Mouse (Mus musculus): ENCODE results near the gene Hist1h4d. TPM values are rescaled to one million over a fixed set of nuclear protein-coding genes. Genes with fewer than 3 reads are reported as not detected.
"Not testable (repeated sequence)": the region's sequence is repeated elsewhere in the genome, so short reads cannot be mapped to it uniquely, and the experiment has no call there.

Gene Hist1h4d
- polyA plus RNA-seq, 1 experiment from 2014 or later: 74.5 TPM

GRCm38 (mm10) chr13:23546694-23547093 lies 34.7 kb upstream of the Hist1h4d start:
- Histone ChIP-seq H3K27me3 (replicated peaks; ENCODE audit: control insufficient read depth, insufficient read depth, low read length) (no peaks in the 10 kb centered on the region), H3K4me3 (ENCODE audit: low read depth, low read length) (no peak overlapping the region), H3K27ac (replicated peaks; ENCODE audit: low read depth, low read length) (no peak overlapping the region), H3K9me3 (ENCODE audit: control insufficient read depth, low read length) (no peaks in the 10 kb centered on the region), H3K4me1 (ENCODE audit: control insufficient read depth, insufficient read depth, low read length) (peaks cover 7% of the 10 kb centered on the region; the same call in 1 of the 2 replicates), H3K9ac (ENCODE audit: low read depth, low read length) (no peak overlapping the region), H3K4me2 (ENCODE audit: low read depth, low read length) (no peak overlapping the region), H3K36me3 (ENCODE audit: control insufficient read depth, insufficient read depth, low read length) (no peaks in the 10 kb centered on the region)
- 74% methylated on average over 5 of the region's 5 CpGs for WGBS
- ATAC-seq (ENCODE audit: low read depth) (no peak), DNase-seq (ENCODE audit: low spot score) (no peak)

GRCm38 (mm10) chr13:23550761-23551145 lies 30.6 kb upstream of the Hist1h4d start:
- DNase-seq (ENCODE audit: low spot score): no peak
- H3K4me2 ChIP-seq (ENCODE audit: low read depth, low read length): peak overlapping the region; percentile 64
- peak overlapping the region; percentile 70 for H3K9ac ChIP-seq (ENCODE audit: low read depth, low read length)
- peak overlapping the region; percentile 93 for H3K27ac ChIP-seq (replicated peaks; ENCODE audit: low read depth, low read length)
- no peaks in the 10 kb centered on the region for H3K9me3 ChIP-seq (ENCODE audit: control insufficient read depth, low read length)
- H3K27me3 ChIP-seq (replicated peaks; ENCODE audit: control insufficient read depth, insufficient read depth, low read length): no peaks in the 10 kb centered on the region
- WGBS: 8% methylated on average over 3 of the region's 3 CpGs
- H3K4me1 ChIP-seq (ENCODE audit: control insufficient read depth, insufficient read depth, low read length): peaks cover 12% of the 10 kb centered on the region; the same call in 1 of the 2 replicates
- H3K4me3 ChIP-seq (ENCODE audit: low read depth, low read length): peak overlapping the region; percentile 47
- no peak for ATAC-seq (ENCODE audit: low read depth)
- H3K36me3 ChIP-seq (ENCODE audit: control insufficient read depth, insufficient read depth, low read length): no peaks in the 10 kb centered on the region

- not testable (repeated sequence) for H3K9me3 ChIP-seq (ENCODE audit: control insufficient read depth, low read length); H3K27me3 ChIP-seq (replicated peaks; ENCODE audit: control insufficient read depth, insufficient read depth, low read length); H3K36me3 ChIP-seq (ENCODE audit: control insufficient read depth, insufficient read depth, low read length)
- H3K27ac ChIP-seq (replicated peaks; ENCODE audit: low read depth, low read length): peak within 1 kb of the TSS; percentile 93
- H3K4me3 ChIP-seq (ENCODE audit: low read depth, low read length): peak within 1 kb of the TSS; percentile 47
- peak; percentile 98 for DNase-seq (ENCODE audit: low spot score)
- under 1% methylated on average over 34 of the region's 47 CpGs for WGBS
- peak within 1 kb of the TSS; percentile 64 for H3K4me2 ChIP-seq (ENCODE audit: low read depth, low read length)
- H3K4me1 ChIP-seq (ENCODE audit: control insufficient read depth, insufficient read depth, low read length): peaks cover 12% of the 10 kb centered on the region; the same call in 1 of the 2 replicates
- ATAC-seq (ENCODE audit: low read depth): peak; percentile 84
- H3K9ac ChIP-seq (ENCODE audit: low read depth, low read length): peak within 1 kb of the TSS; percentile 70
Measured at GRCm38 (mm10) chr13:23551146-23551834, 30.1 kb upstream of the Hist1h4d start, which contains the start of gene Hist1h4f. Gene Hist1h4f (minus strand): TSS chr13:23551648.

GRCm38 (mm10) chr13:23551931-23552914 lies 29.2 kb upstream of the Hist1h4d start:
- peak overlapping the region; percentile 47 for H3K4me3 ChIP-seq (ENCODE audit: low read depth, low read length)
- peak overlapping the region; percentile 70; the same call in 1 of the 2 replicates for H3K9ac ChIP-seq (ENCODE audit: low read depth, low read length)
- DNase-seq (ENCODE audit: low spot score): no peak
- ATAC-seq (ENCODE audit: low read depth): no peak
- WGBS: 47% methylated on average over 8 of the region's 8 CpGs
- no peaks in the 10 kb centered on the region for H3K36me3 ChIP-seq (ENCODE audit: control insufficient read depth, insufficient read depth, low read length)
- H3K27me3 ChIP-seq (replicated peaks; ENCODE audit: control insufficient read depth, insufficient read depth, low read length): no peaks in the 10 kb centered on the region
- H3K9me3 ChIP-seq (ENCODE audit: control insufficient read depth, low read length): no peaks in the 10 kb centered on the region
- peak overlapping the region; percentile 93 for H3K27ac ChIP-seq (replicated peaks; ENCODE audit: low read depth, low read length)
- H3K4me2 ChIP-seq (ENCODE audit: low read depth, low read length): peak overlapping the region; percentile 64
- peaks cover 14% of the 10 kb centered on the region; the same call in 1 of the 2 replicates for H3K4me1 ChIP-seq (ENCODE audit: control insufficient read depth, insufficient read depth, low read length)

GRCm38 (mm10) chr13:23552962-23553361 lies 28.4 kb upstream of the Hist1h4d start, which contains the start of gene Hist1h1d:
Gene Hist1h1d (plus strand): TSS chr13:23553262.
- H3K9ac ChIP-seq (ENCODE audit: low read depth, low read length): peak within 1 kb of the TSS; percentile 87; the same call in 1 of the 2 replicates
- H3K36me3 ChIP-seq (ENCODE audit: control insufficient read depth, insufficient read depth, low read length): no peaks in the 10 kb centered on the region
- H3K9me3 ChIP-seq (ENCODE audit: control insufficient read depth, low read length): no peaks in the 10 kb centered on the region
- H3K27ac ChIP-seq (replicated peaks; ENCODE audit: low read depth, low read length): peak within 1 kb of the TSS; percentile 98
- H3K4me1 ChIP-seq (ENCODE audit: control insufficient read depth, insufficient read depth, low read length): peaks cover 14% of the 10 kb centered on the region; the same call in 1 of the 2 replicates
- no peak for ATAC-seq (ENCODE audit: low read depth)
- DNase-seq (ENCODE audit: low spot score): no peak
- H3K4me2 ChIP-seq (ENCODE audit: low read depth, low read length): peak within 1 kb of the TSS; percentile 97
- peak within 1 kb of the TSS; percentile 58; the same call in 1 of the 2 replicates for H3K4me3 ChIP-seq (ENCODE audit: low read depth, low read length)
- H3K27me3 ChIP-seq (replicated peaks; ENCODE audit: control insufficient read depth, insufficient read depth, low read length): no peaks in the 10 kb centered on the region

- Histone ChIP-seq H3K9ac (ENCODE audit: low read depth, low read length) (peak overlapping the region; percentile 87), H3K36me3 (ENCODE audit: control insufficient read depth, insufficient read depth, low read length) (no peaks in the 10 kb centered on the region), H3K27me3 (replicated peaks; ENCODE audit: control insufficient read depth, insufficient read depth, low read length) (no peaks in the 10 kb centered on the region), H3K27ac (replicated peaks; ENCODE audit: low read depth, low read length) (peak overlapping the region; percentile 98), H3K4me3 (ENCODE audit: low read depth, low read length) (peak overlapping the region; percentile 58), H3K4me1 (ENCODE audit: control insufficient read depth, insufficient read depth, low read length) (peaks cover 14% of the 10 kb centered on the region; the same call in 1 of the 2 replicates), H3K9me3 (ENCODE audit: control insufficient read depth, low read length) (no peaks in the 10 kb centered on the region), H3K4me2 (ENCODE audit: low read depth, low read length) (peak overlapping the region; percentile 97)
- ATAC-seq (ENCODE audit: low read depth) (no peak), DNase-seq (ENCODE audit: low spot score) (no peak)
- 20% methylated on average over 9 of the region's 9 CpGs for WGBS
Measured at GRCm38 (mm10) chr13:23554393-23554792, 27.0 kb upstream of the Hist1h4d start.

- peak overlapping the region; percentile 87 for H3K9ac ChIP-seq (ENCODE audit: low read depth, low read length)
- WGBS: 0% methylated on average over 49 of the region's 54 CpGs
- peak; percentile 89 for ATAC-seq (ENCODE audit: low read depth)
- H3K4me2 ChIP-seq (ENCODE audit: low read depth, low read length): peak overlapping the region; percentile 97
- H3K4me3 ChIP-seq (ENCODE audit: low read depth, low read length): peak overlapping the region; percentile 58
- DNase-seq (ENCODE audit: low spot score): peak; percentile 96
- no peaks in the 10 kb centered on the region for H3K27me3 ChIP-seq (replicated peaks; ENCODE audit: control insufficient read depth, insufficient read depth, low read length)
- no peaks in the 10 kb centered on the region for H3K36me3 ChIP-seq (ENCODE audit: control insufficient read depth, insufficient read depth, low read length)
- peaks cover 14% of the 10 kb centered on the region; the same call in 1 of the 2 replicates for H3K4me1 ChIP-seq (ENCODE audit: control insufficient read depth, insufficient read depth, low read length)
- no peaks in the 10 kb centered on the region for H3K9me3 ChIP-seq (ENCODE audit: control insufficient read depth, low read length)
- H3K27ac ChIP-seq (replicated peaks; ENCODE audit: low read depth, low read length): peak overlapping the region; percentile 98
Measured at GRCm38 (mm10) chr13:23554925-23555838, 26.2 kb upstream of the Hist1h4d start.

All from embryonic facial prominence, embryonic 14.5 days (tissue).